Mouse (Mus musculus): Measurements from ENCODE around the gene Auts2. TPM values are rescaled to one million over a fixed set of nuclear protein-coding genes. Genes with fewer than 3 reads are reported as not detected.

The Auts2 gene
- polyA plus RNA-seq, 1 experiment from 2014 or later = 47.7 TPM

DNA sequence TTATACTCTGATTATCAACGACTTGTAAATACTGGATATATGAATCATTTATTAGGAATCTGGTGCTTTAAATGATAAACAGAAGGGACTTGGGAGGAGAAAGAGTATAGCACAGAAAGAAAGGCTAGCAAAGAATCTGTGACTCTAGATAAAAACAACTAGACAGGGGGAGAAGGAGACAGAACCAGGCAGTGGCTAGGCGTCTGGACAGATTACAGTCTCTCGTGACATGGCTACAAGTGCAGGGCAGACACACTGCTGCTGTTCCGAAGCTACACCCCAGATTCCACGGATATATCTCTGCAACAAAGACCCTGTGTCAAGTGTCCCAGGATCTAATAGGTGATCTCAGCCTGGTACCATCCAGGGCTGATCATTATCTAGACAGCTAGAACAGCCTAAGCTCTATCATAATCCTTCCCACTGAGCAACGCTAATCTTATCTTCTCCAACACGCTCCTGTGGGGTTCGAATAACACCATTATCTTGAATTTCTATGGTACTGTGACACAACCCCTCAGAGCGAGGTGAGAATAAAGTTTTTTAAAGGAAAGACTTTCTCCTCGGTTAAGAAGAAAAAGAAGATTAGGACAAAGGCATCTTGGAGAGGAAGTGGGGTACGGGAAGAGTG is 63.8 kb downstream of the Auts2 start:
- no peak overlapping the region for H3K9ac ChIP-seq (replicated peaks; ENCODE audit: low read depth, low read length)
- H3K36me3 ChIP-seq (ENCODE audit: control insufficient read depth, insufficient read depth, low read length) = no peaks in the 10 kb centered on the region
- H3K27me3 ChIP-seq (ENCODE audit: control insufficient read depth, insufficient read depth, low read length) = no peaks in the 10 kb centered on the region
- ATAC-seq (ENCODE audit: insufficient number of reproducible peaks, insufficient read depth, low FRiP score, low read depth) = no peak
- no peak overlapping the region for H3K27ac ChIP-seq (ENCODE audit: low read length)
- no peak overlapping the region for H3K4me3 ChIP-seq (ENCODE audit: low read depth, low read length)
- no peaks in the 10 kb centered on the region for H3K9me3 ChIP-seq (ENCODE audit: control insufficient read depth, low read depth, low read length)
- no peak overlapping the region for H3K4me2 ChIP-seq (replicated peaks; ENCODE audit: low read depth, low read length)
- 44% methylated on average over 11 of the region's 11 CpGs for WGBS
- peaks cover 14% of the 10 kb centered on the region; the same call in 1 of the 2 replicates for H3K4me1 ChIP-seq (ENCODE audit: control insufficient read depth, insufficient read depth, low read length)

- 65% methylated on average over 1 of the region's 1 CpGs for WGBS
- no peak overlapping the region for H3K4me3 ChIP-seq (ENCODE audit: low read depth, low read length)
- no peak for ATAC-seq (ENCODE audit: insufficient number of reproducible peaks, insufficient read depth, low FRiP score, low read depth)
- H3K27me3 ChIP-seq (ENCODE audit: control insufficient read depth, insufficient read depth, low read length) = no peaks in the 10 kb centered on the region
- no peaks in the 10 kb centered on the region for H3K9me3 ChIP-seq (ENCODE audit: control insufficient read depth, low read depth, low read length)
- peaks cover 14% of the 10 kb centered on the region; the same call in 1 of the 2 replicates for H3K4me1 ChIP-seq (ENCODE audit: control insufficient read depth, insufficient read depth, low read length)
- H3K36me3 ChIP-seq (ENCODE audit: control insufficient read depth, insufficient read depth, low read length) = no peaks in the 10 kb centered on the region
- no peak overlapping the region for H3K27ac ChIP-seq (ENCODE audit: low read length)
- no peak overlapping the region for H3K9ac ChIP-seq (replicated peaks; ENCODE audit: low read depth, low read length)
- no peak overlapping the region for H3K4me2 ChIP-seq (replicated peaks; ENCODE audit: low read depth, low read length)
Measured at GRCm38 (mm10) chr5:132477533-132477932, 65.6 kb downstream of the Auts2 start.

DNA sequence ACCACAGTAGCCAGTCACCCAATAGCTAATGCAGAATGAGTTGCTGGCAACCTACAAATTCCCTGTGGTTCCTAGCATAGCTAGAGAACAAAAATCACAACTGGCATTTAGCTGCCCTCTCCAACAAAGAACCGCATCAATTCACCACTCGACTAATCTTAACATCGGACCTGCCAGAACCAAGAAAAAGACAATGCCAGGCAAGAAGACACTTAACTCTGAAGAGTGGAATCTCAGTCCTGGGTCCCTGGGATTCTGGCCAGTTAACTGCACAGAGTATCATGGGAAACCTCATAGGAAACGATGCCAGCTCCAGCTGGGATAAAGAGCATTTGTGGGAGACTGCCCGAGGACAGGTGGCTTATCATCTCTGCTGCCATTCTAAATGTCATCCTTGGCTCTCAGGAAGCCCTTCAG is 70.2 kb downstream of the Auts2 start:
- Histone ChIP-seq H3K9me3 (ENCODE audit: control insufficient read depth, low read depth, low read length) (no peaks in the 10 kb centered on the region), H3K9ac (replicated peaks; ENCODE audit: low read depth, low read length) (no peak overlapping the region), H3K4me2 (replicated peaks; ENCODE audit: low read depth, low read length) (no peak overlapping the region), H3K4me3 (ENCODE audit: low read depth, low read length) (no peak overlapping the region), H3K27me3 (ENCODE audit: control insufficient read depth, insufficient read depth, low read length) (no peaks in the 10 kb centered on the region), H3K36me3 (ENCODE audit: control insufficient read depth, insufficient read depth, low read length) (no peaks in the 10 kb centered on the region), H3K27ac (ENCODE audit: low read length) (no peak overlapping the region), H3K4me1 (ENCODE audit: control insufficient read depth, insufficient read depth, low read length) (0 out of 2 replicates have a peak, but pooled peaks cover 5% of the 10 kb centered on the region)
- ATAC-seq (ENCODE audit: insufficient number of reproducible peaks, insufficient read depth, low FRiP score, low read depth) = no peak
- WGBS = 81% methylated on average over 5 of the region's 5 CpGs

GRCm38 (mm10) chr5:132472184-132472829 is 70.8 kb downstream of the Auts2 start:
- no peaks in the 10 kb centered on the region for H3K36me3 ChIP-seq (ENCODE audit: control insufficient read depth, insufficient read depth, low read length)
- no peak overlapping the region for H3K9ac ChIP-seq (replicated peaks; ENCODE audit: low read depth, low read length)
- no peaks in the 10 kb centered on the region for H3K27me3 ChIP-seq (ENCODE audit: control insufficient read depth, insufficient read depth, low read length)
- H3K4me2 ChIP-seq (replicated peaks; ENCODE audit: low read depth, low read length) = no peak overlapping the region
- H3K4me3 ChIP-seq (ENCODE audit: low read depth, low read length) = no peak overlapping the region
- no peak overlapping the region for H3K27ac ChIP-seq (ENCODE audit: low read length)
- ATAC-seq (ENCODE audit: insufficient number of reproducible peaks, insufficient read depth, low FRiP score, low read depth) = no peak
- H3K4me1 ChIP-seq (ENCODE audit: control insufficient read depth, insufficient read depth, low read length) = 0 out of 2 replicates have a peak, but pooled peaks cover under 1% of the 10 kb centered on the region
- 78% methylated on average over 5 of the region's 5 CpGs for WGBS
- no peaks in the 10 kb centered on the region for H3K9me3 ChIP-seq (ENCODE audit: control insufficient read depth, low read depth, low read length)

- Histone ChIP-seq H3K4me1 (ENCODE audit: control insufficient read depth, insufficient read depth, low read length) (0 out of 2 replicates have a peak, but pooled peaks cover 2% of the 10 kb centered on the region), H3K4me3 (ENCODE audit: low read depth, low read length) (no peak overlapping the region), H3K36me3 (ENCODE audit: control insufficient read depth, insufficient read depth, low read length) (no peaks in the 10 kb centered on the region), H3K27ac (ENCODE audit: low read length) (no peak overlapping the region), H3K4me2 (replicated peaks; ENCODE audit: low read depth, low read length) (no peak overlapping the region), H3K9me3 (ENCODE audit: control insufficient read depth, low read depth, low read length) (no peaks in the 10 kb centered on the region), H3K27me3 (ENCODE audit: control insufficient read depth, insufficient read depth, low read length) (no peaks in the 10 kb centered on the region), H3K9ac (replicated peaks; ENCODE audit: low read depth, low read length) (no peak overlapping the region)
- no peak for ATAC-seq (ENCODE audit: insufficient number of reproducible peaks, insufficient read depth, low FRiP score, low read depth)
- 78% methylated on average over 2 of the region's 2 CpGs for WGBS
Measured at GRCm38 (mm10) chr5:132467364-132467743, 75.8 kb downstream of the Auts2 start.

- ATAC-seq (ENCODE audit: insufficient number of reproducible peaks, insufficient read depth, low FRiP score, low read depth) = no peak
- H3K4me2 ChIP-seq (replicated peaks; ENCODE audit: low read depth, low read length) = no peak overlapping the region
- H3K9me3 ChIP-seq (ENCODE audit: control insufficient read depth, low read depth, low read length) = no peaks in the 10 kb centered on the region
- no peak overlapping the region for H3K4me3 ChIP-seq (ENCODE audit: low read depth, low read length)
- H3K36me3 ChIP-seq (ENCODE audit: control insufficient read depth, insufficient read depth, low read length) = no peaks in the 10 kb centered on the region
- 54% methylated on average over 16 of the region's 16 CpGs for WGBS
- H3K27me3 ChIP-seq (ENCODE audit: control insufficient read depth, insufficient read depth, low read length) = no peaks in the 10 kb centered on the region
- no peak overlapping the region for H3K27ac ChIP-seq (ENCODE audit: low read length)
- 0 out of 2 replicates have a peak, but pooled peaks cover 2% of the 10 kb centered on the region for H3K4me1 ChIP-seq (ENCODE audit: control insufficient read depth, insufficient read depth, low read length)
- H3K9ac ChIP-seq (replicated peaks; ENCODE audit: low read depth, low read length) = no peak overlapping the region
Measured at GRCm38 (mm10) chr5:132466427-132467363, 76.4 kb downstream of the Auts2 start.

DNA sequence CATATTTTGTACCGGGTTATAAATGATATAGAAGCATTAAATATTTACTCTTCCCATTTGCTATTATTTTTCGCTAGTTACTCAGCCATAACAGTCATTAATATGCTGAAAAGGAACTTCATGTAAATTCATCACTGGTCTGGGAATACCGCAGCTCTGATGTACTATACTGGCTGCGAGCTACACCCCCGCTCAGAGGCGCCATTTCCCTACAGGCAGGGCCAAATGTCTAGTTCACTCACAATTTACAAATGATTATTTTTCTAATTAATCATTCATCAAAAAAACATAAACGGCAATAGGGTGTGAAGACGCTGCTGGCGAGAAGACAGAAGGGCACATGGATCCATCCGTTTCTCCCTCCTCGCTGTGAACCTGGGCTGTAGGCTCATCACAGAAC is 80.6 kb downstream of the Auts2 start:
- Histone ChIP-seq H3K36me3 (ENCODE audit: control insufficient read depth, insufficient read depth, low read length) (no peaks in the 10 kb centered on the region), H3K9ac (replicated peaks; ENCODE audit: low read depth, low read length) (no peak overlapping the region), H3K4me2 (replicated peaks; ENCODE audit: low read depth, low read length) (no peak overlapping the region), H3K9me3 (ENCODE audit: control insufficient read depth, low read depth, low read length) (no peaks in the 10 kb centered on the region), H3K27me3 (ENCODE audit: control insufficient read depth, insufficient read depth, low read length) (no peaks in the 10 kb centered on the region), H3K27ac (ENCODE audit: low read length) (no peak overlapping the region), H3K4me1 (ENCODE audit: control insufficient read depth, insufficient read depth, low read length) (0 out of 2 replicates have a peak, but pooled peaks cover 2% of the 10 kb centered on the region), H3K4me3 (ENCODE audit: low read depth, low read length) (no peak overlapping the region)
- 70% methylated on average over 11 of the region's 11 CpGs for WGBS
- no peak for ATAC-seq (ENCODE audit: insufficient number of reproducible peaks, insufficient read depth, low FRiP score, low read depth)

DNA sequence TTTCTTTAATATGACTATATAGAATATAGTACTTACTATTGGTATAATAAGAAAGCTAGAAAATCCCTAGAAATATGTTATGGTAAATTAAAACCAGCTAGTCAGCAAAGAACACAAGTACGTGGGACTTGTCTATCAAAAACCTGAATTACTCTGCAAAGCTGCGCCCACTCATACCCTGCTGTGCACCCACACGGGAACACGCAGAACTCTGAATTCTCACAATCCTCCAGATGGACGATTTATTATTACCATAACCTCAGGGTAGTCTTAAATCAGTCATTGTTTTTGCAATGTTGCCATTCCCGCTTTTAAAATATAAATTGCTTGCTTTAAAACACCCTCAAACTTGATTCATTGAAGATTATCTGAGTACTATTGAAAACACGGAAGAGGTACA is 84.6 kb downstream of the Auts2 start:
- H3K36me3 ChIP-seq (ENCODE audit: control insufficient read depth, insufficient read depth, low read length) = no peaks in the 10 kb centered on the region
- H3K4me3 ChIP-seq (ENCODE audit: low read depth, low read length) = no peak overlapping the region
- ATAC-seq (ENCODE audit: insufficient number of reproducible peaks, insufficient read depth, low FRiP score, low read depth) = no peak
- H3K9me3 ChIP-seq (ENCODE audit: control insufficient read depth, low read depth, low read length) = no peaks in the 10 kb centered on the region
- 0 out of 2 replicates have a peak, but pooled peaks cover 2% of the 10 kb centered on the region for H3K4me1 ChIP-seq (ENCODE audit: control insufficient read depth, insufficient read depth, low read length)
- WGBS = 74% methylated on average over 7 of the region's 7 CpGs
- no peak overlapping the region for H3K27ac ChIP-seq (ENCODE audit: low read length)
- no peak overlapping the region for H3K4me2 ChIP-seq (replicated peaks; ENCODE audit: low read depth, low read length)
- no peaks in the 10 kb centered on the region for H3K27me3 ChIP-seq (ENCODE audit: control insufficient read depth, insufficient read depth, low read length)
- no peak overlapping the region for H3K9ac ChIP-seq (replicated peaks; ENCODE audit: low read depth, low read length)

Measured in stomach, embryonic 14.5 days (tissue).